In genomic region chr1:194109172-194110071, GRCm38 (mm10) we compare ENCODE assay signal across 13 mouse cellular contexts.
DNase-seq lines count a peak whose midpoint lies in the region; ATAC-seq and TF ChIP-seq lines count a peak whose summit lies in the region.
"Had no signal": no experiment of that assay in that cellular context is flagged by ENCODE, and none has a peak within 500 bp of the region (broad histone marks: within the 10 kb centered on the region; RNA-seq: fewer than 3 reads in every experiment).

No protein-coding gene starts in this region.

- no peak overlapping the region for H3K4me3 ChIP-seq in kidney, embryonic 16.5 days (ENCODE audit: low read length)
- H3K4me3 ChIP-seq in hindbrain, embryonic 11.5 days (ENCODE audit: low read depth, low read length): no peak overlapping the region
- H3K4me3 ChIP-seq in midbrain, embryonic 10.5 days: no peak overlapping the region
- H3K4me3 ChIP-seq in intestine, postnatal 0 days (ENCODE audit: low read depth, low read length): no peak overlapping the region
- H3K4me3 ChIP-seq: megakaryocyte, embryonic 14.5 days had no signal

- WGBS in kidney, embryonic 16.5 days: 49% methylated on average over 5 of the region's 5 CpGs
- WGBS in hindbrain, embryonic 11.5 days: 41% methylated on average over 5 of the region's 5 CpGs
- 26% methylated on average over 5 of the region's 5 CpGs for WGBS in midbrain, embryonic 10.5 days
- WGBS in intestine, postnatal 0 days: 76% methylated on average over 5 of the region's 5 CpGs

- H3K4me1 ChIP-seq in kidney, embryonic 16.5 days (ENCODE audit: insufficient read depth, low read length): peaks cover 13% of the 10 kb centered on the region
- no peaks in the 10 kb centered on the region for H3K4me1 ChIP-seq in hindbrain, embryonic 11.5 days (replicated peaks; ENCODE audit: control insufficient read depth, insufficient read depth, low read length)
- peaks cover 28% of the 10 kb centered on the region for H3K4me1 ChIP-seq in midbrain, embryonic 10.5 days
- no peaks in the 10 kb centered on the region for H3K4me1 ChIP-seq in intestine, postnatal 0 days (replicated peaks; ENCODE audit: control insufficient read depth, insufficient read depth, low read length)

- H3K36me3 ChIP-seq in kidney, embryonic 16.5 days (ENCODE audit: insufficient read depth, low read length): no peaks in the 10 kb centered on the region
- H3K36me3 ChIP-seq in hindbrain, embryonic 11.5 days (ENCODE audit: control insufficient read depth, insufficient read depth, low read length): no peaks in the 10 kb centered on the region
- no peaks in the 10 kb centered on the region for H3K36me3 ChIP-seq in midbrain, embryonic 10.5 days
- no peaks in the 10 kb centered on the region for H3K36me3 ChIP-seq in intestine, postnatal 0 days (ENCODE audit: control insufficient read depth, insufficient read depth)

- peak; percentile 80; the same call in 1 of the 2 replicates for ATAC-seq in kidney, embryonic 16.5 days (ENCODE audit: low FRiP score, low TSS enrichment)
- ATAC-seq in hindbrain, embryonic 11.5 days (ENCODE audit: low FRiP score): peak; percentile 38; the same call in 1 of the 2 replicates
- ATAC-seq in intestine, postnatal 0 days: no peak

- no peaks in the 10 kb centered on the region for H3K27me3 ChIP-seq in kidney, embryonic 16.5 days (ENCODE audit: insufficient read depth, low read length)
- H3K27me3 ChIP-seq in hindbrain, embryonic 11.5 days (ENCODE audit: control insufficient read depth, insufficient read depth, low read length): no peaks in the 10 kb centered on the region
- H3K27me3 ChIP-seq in midbrain, embryonic 10.5 days (ENCODE audit: low read depth, poor library complexity, severe bottlenecking): peaks cover 80% of the 10 kb centered on the region
- no peaks in the 10 kb centered on the region for H3K27me3 ChIP-seq in intestine, postnatal 0 days (replicated peaks; ENCODE audit: control insufficient read depth, insufficient read depth, low read length)

- no peak overlapping the region for H3K27ac ChIP-seq in kidney, embryonic 16.5 days (ENCODE audit: low read length)
- H3K27ac ChIP-seq in hindbrain, embryonic 11.5 days (ENCODE audit: low read depth, low read length): no peak overlapping the region
- H3K27ac ChIP-seq in midbrain, embryonic 10.5 days (replicated peaks): peak overlapping the region; percentile 28; the same call in 1 of the 2 replicates
- no peak overlapping the region for H3K27ac ChIP-seq in intestine, postnatal 0 days (ENCODE audit: low read depth, low read length)

- H3K9me3 ChIP-seq in kidney, embryonic 16.5 days (ENCODE audit: low read length): no peaks in the 10 kb centered on the region
- H3K9me3 ChIP-seq in hindbrain, embryonic 11.5 days (ENCODE audit: control insufficient read depth, low read length): no peaks in the 10 kb centered on the region
- no peaks in the 10 kb centered on the region for H3K9me3 ChIP-seq in midbrain, embryonic 10.5 days (replicated peaks)
- no peaks in the 10 kb centered on the region for H3K9me3 ChIP-seq in intestine, postnatal 0 days (ENCODE audit: control insufficient read depth)

- no peak overlapping the region for H3K4me2 ChIP-seq in kidney, embryonic 16.5 days (replicated peaks; ENCODE audit: low read depth, low read length)
- H3K4me2 ChIP-seq in hindbrain, embryonic 11.5 days (replicated peaks; ENCODE audit: low read depth, low read length): no peak overlapping the region
- no peak overlapping the region for H3K4me2 ChIP-seq in intestine, postnatal 0 days (replicated peaks; ENCODE audit: low read depth)

- TF ChIP-seq CTCF in intestine, postnatal 0 days (IDR thresholded peaks at IDR 0.05; ENCODE audit: low read depth): no peak

- no peak for DNase-seq in kidney, adult 9 months
- DNase-seq in hindbrain, embryonic 11.5 days (ENCODE audit: low spot score): peak; percentile 10
- DNase-seq in midbrain, embryonic 10.5 days (ENCODE audit: low spot score): peak; percentile 39
- peak; percentile 62 for DNase-seq in retina, postnatal 1 day
- no peak for DNase-seq in right cerebral cortex, adult 2 months (ENCODE audit: low spot score in 2 of 2)
- no peak for DNase-seq in gastrocnemius, adult 8-10 months (ENCODE audit: low spot score in 2 of 2)
- DNase-seq: cerebellum, adult 9-11 months; heart, postnatal 14 days; lung, adult 18-20 months; spleen, adult 18-20 months had no signal

- H3K9ac ChIP-seq in kidney, embryonic 16.5 days (replicated peaks; ENCODE audit: low read length): no peak overlapping the region
- no peak overlapping the region for H3K9ac ChIP-seq in hindbrain, embryonic 11.5 days (ENCODE audit: low read depth, low read length)
- no peak overlapping the region for H3K9ac ChIP-seq in intestine, postnatal 0 days (ENCODE audit: low read depth, low read length)

Comparison
In these comparisons a context has a peak if more than half of its experiments do, and no peak if none do; other contexts are left out.
1. DNase-seq: peak in hindbrain, embryonic 11.5 days (single experiment), midbrain, embryonic 10.5 days (single experiment) and retina, postnatal 1 day (single experiment); none in kidney, adult 9 months (single experiment), right cerebral cortex, adult 2 months (0 of 2) and gastrocnemius, adult 8-10 months (0 of 2).